Mouse (Mus musculus) heart, embryonic 13.5 days (tissue): ENCODE results near the gene Morc2a. TPM values are rescaled to one million over a fixed set of nuclear protein-coding genes. Genes with fewer than 3 reads are reported as not detected.
A peak's percentile ranks its signal among the peaks of the same experiment; 100 is the strongest.
"Not testable (repeated sequence)": the region's sequence is repeated elsewhere in the genome, so short reads cannot be mapped to it uniquely, and the experiment has no call there.

ENCODE experiments used
- ATAC-seq: fragments of 200-750 bp; cut with Nextera tagmentation; 2 replicates; pipeline ENCODE4 v1.8.0; 2017; ENCODE audit warnings: moderate TSS enrichment; ENCODE audit not compliant: insufficient number of reproducible peaks, low FRiP score, low TSS enrichment; ENCODE audit errors: extremely low read depth
- H3K27ac ChIP-seq: fragments of 300-500 bp; sonication (generic); replicated peaks from 2 replicates; pipeline ENCODE4 v1.5.1; 2015; ENCODE audit warnings: moderate library complexity, mild to moderate bottlenecking, inconsistent platforms
- H3K27me3 ChIP-seq: fragments of 300-500 bp; sonication (generic); replicated peaks from 2 replicates; pipeline ENCODE4 v1.6.1; 2015; ENCODE audit warnings: mild to moderate bottlenecking, inconsistent platforms
- H3K36me3 ChIP-seq: fragments of 300-500 bp; sonication (generic); 2 replicates; pipeline ENCODE4 v1.6.1; 2015; ENCODE audit warnings: mild to moderate bottlenecking, inconsistent platforms
- H3K4me1 ChIP-seq: fragments of 300-500 bp; sonication (generic); 2 replicates; pipeline ENCODE4 v1.6.1; 2015; ENCODE audit warnings: inconsistent platforms
- H3K4me2 ChIP-seq: fragments of 300-500 bp; sonication (generic); 2 replicates; pipeline ENCODE4 v1.6.1; 2015; ENCODE audit warnings: inconsistent platforms, mild to moderate bottlenecking, moderate library complexity
- H3K4me3 ChIP-seq: fragments of 300-500 bp; sonication (generic); 2 replicates; pipeline ENCODE4 v1.5.1; 2015; ENCODE audit warnings: moderate library complexity, mild to moderate bottlenecking, inconsistent platforms
- H3K9ac ChIP-seq: fragments of 300-500 bp; sonication (generic); 2 replicates; pipeline ENCODE4 v1.6.1; 2015; ENCODE audit warnings: inconsistent platforms, mild to moderate bottlenecking, moderate library complexity
- H3K9me3 ChIP-seq: fragments of 300-500 bp; sonication (generic); 2 replicates; pipeline ENCODE4 v1.6.1; 2016; ENCODE audit warnings: inconsistent platforms
- WGBS: fragments of 180-500 bp; shearing (Covaris S2); methylation state at CpG from one replicate; pipeline ENCODE4 v1.1.7; 2015; ENCODE audit warnings: mixed read lengths; 5-methylcytosine and 5-hydroxymethylcytosine counted together
- polyA plus RNA-seq: library from polyadenylated mRNA; unstranded; fragments of >200 nt; fragmentation: Nextera tagmentation; extraction: Ambion mirVana; gene quantifications from 2 replicates; pipeline ENCODE4 v1.2.1, GENCODE M21; 2015

The Morc2a gene
- 18.0 and 20.4 TPM in 2 replicates for polyA plus RNA-seq

- Histone ChIP-seq H3K4me1 (peaks cover 40% of the 10 kb centered on the region), H3K9me3 (no peaks in the 10 kb centered on the region), H3K4me3 (peak within 1 kb of the TSS; percentile 98), H3K27me3 (no peaks in the 10 kb centered on the region), H3K27ac (peak within 1 kb of the TSS; percentile 92), H3K4me2 (peak within 1 kb of the TSS; percentile 80), H3K36me3 (peaks cover 42% of the 10 kb centered on the region), H3K9ac (peak within 1 kb of the TSS; percentile 99)
- WGBS: under 1% methylated on average over 81 of the region's 81 CpGs
- peak; percentile 98 for ATAC-seq
Measured at GRCm38 (mm10) chr11:3648964-3649841, at the start of gene Morc2a. Gene Morc2a, plus strand, starts transcription at chr11:3649191.

DNA sequence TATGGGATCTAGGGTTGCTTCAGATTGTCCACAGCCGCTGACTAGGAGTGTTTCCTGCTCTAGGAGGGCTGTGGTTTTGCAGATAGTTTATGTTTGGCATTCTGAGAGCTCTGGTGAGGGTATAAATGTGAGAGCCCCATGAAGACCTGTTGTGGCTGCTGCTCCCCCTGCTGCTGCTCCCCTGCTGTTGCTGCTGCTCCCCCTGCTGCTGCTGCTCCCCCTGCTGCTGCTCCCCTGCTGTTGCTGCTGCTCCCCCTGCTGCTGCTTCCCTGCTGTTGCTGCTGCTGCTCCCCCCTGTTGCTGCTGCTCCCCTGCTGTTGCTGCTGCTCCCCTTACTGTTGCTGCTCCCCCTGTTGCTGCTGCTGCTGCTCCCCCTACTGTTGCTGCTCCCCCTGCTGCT, 47.0 kb upstream of the Morc2a start:
- not testable (repeated sequence) for H3K9ac ChIP-seq, ATAC-seq, H3K4me2 ChIP-seq, H3K4me3 ChIP-seq, H3K27me3 ChIP-seq, H3K4me1 ChIP-seq, H3K9me3 ChIP-seq, H3K27ac ChIP-seq, H3K36me3 ChIP-seq
- 41% methylated on average over 1 of the region's 1 CpGs for WGBS

DNA sequence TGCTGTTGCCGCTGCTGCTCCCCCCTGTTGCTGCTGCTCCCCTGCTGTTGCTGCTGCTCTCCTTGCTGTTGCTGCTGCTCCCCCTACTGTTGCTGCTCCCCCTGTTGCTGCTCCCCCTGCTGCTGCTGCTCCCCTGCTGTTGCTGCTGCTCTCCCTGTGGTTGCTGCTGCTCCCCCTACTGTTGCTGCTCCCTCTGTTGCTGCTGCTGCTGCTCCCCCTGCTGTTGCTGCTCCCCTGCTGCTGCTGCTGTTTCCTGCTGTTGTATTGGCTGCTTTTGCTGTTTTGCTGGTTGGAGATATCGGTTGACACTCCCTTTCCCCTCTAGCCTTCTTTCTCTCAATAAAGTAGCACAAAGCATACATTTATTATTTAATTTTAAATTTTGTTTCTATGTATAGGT, 46.3 kb upstream of the Morc2a start:
- not testable (repeated sequence) for H3K27me3 ChIP-seq, H3K9ac ChIP-seq, H3K4me2 ChIP-seq, H3K36me3 ChIP-seq, H3K4me3 ChIP-seq, ATAC-seq, H3K27ac ChIP-seq, H3K4me1 ChIP-seq, H3K9me3 ChIP-seq
- 46% methylated on average over 2 of the region's 2 CpGs for WGBS

- Histone ChIP-seq H3K4me3 (no peak overlapping the region), H3K9ac (no peak overlapping the region), H3K9me3 (no peaks in the 10 kb centered on the region), H3K27me3 (no peaks in the 10 kb centered on the region), H3K36me3 (no peaks in the 10 kb centered on the region), H3K4me2 (no peak overlapping the region), H3K27ac (no peak overlapping the region), H3K4me1 (no peaks in the 10 kb centered on the region)
- WGBS: 88% methylated on average over 5 of the region's 5 CpGs
- no peak for ATAC-seq
Measured at GRCm38 (mm10) chr11:3606456-3606855, 42.5 kb upstream of the Morc2a start.

DNA sequence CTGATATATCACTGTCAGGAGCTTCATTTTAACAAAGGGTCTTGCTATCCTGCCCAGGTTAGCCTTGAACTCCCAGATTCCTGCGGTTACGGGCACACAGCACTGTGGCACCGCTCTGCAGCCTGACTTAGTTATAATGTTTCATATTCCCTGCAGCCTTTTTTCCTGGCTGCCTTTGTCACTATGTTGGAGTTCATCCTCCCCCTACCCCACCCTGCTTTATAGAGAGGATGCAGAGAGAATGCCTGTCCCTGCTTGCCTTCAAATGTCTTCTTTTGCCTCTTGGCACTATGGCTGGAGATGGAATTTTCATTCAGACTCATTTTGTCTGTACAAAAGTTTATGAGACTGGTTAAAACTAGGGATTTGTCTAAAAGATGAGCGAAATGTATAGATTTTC, 33.4 kb upstream of the Morc2a start:
- no peaks in the 10 kb centered on the region for H3K27me3 ChIP-seq
- H3K4me2 ChIP-seq: no peak overlapping the region
- no peaks in the 10 kb centered on the region for H3K9me3 ChIP-seq
- H3K4me1 ChIP-seq: no peaks in the 10 kb centered on the region; the same call in 1 of the 2 replicates
- ATAC-seq: no peak
- no peak overlapping the region for H3K9ac ChIP-seq
- H3K36me3 ChIP-seq: no peaks in the 10 kb centered on the region
- WGBS: 89% methylated on average over 4 of the region's 4 CpGs
- H3K4me3 ChIP-seq: no peak overlapping the region
- no peak overlapping the region for H3K27ac ChIP-seq

DNA sequence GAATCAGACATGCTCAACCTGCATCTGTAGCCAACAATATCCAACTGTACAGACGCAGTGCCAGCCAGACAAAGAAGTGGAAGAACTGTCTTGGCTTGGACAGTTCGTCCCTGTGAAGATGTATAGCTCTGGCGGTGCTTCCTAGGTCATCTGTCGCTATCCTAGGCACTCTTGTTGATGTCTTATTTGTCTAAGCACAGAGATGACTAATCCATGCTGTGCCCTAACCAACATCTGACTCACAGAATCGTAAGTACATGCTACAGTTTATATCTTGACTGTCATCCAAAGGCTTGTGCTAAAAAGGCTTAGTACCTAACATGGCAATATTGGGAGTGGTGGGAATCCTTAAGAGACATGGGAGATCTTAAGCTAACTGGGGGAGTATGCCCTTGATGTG, 26.2 kb upstream of the Morc2a start:
- H3K9me3 ChIP-seq: 0 out of 2 replicates have a peak, but pooled peaks cover 7% of the 10 kb centered on the region
- no peak overlapping the region for H3K9ac ChIP-seq
- H3K4me2 ChIP-seq: no peak overlapping the region
- H3K4me3 ChIP-seq: no peak overlapping the region
- no peaks in the 10 kb centered on the region for H3K27me3 ChIP-seq
- no peak overlapping the region for H3K27ac ChIP-seq
- H3K36me3 ChIP-seq: no peaks in the 10 kb centered on the region
- WGBS: 74% methylated on average over 5 of the region's 5 CpGs
- H3K4me1 ChIP-seq: no peaks in the 10 kb centered on the region
- no peak for ATAC-seq

GRCm38 (mm10) chr11:3624391-3625027, 24.5 kb upstream of the Morc2a start:
- Histone ChIP-seq H3K4me2 (no peak overlapping the region), H3K36me3 (no peaks in the 10 kb centered on the region), H3K27me3 (peaks cover 9% of the 10 kb centered on the region), H3K9ac (no peak overlapping the region), H3K9me3 (0 out of 2 replicates have a peak, but pooled peaks cover 7% of the 10 kb centered on the region), H3K4me1 (peaks cover 9% of the 10 kb centered on the region), H3K4me3 (no peak overlapping the region), H3K27ac (no peak overlapping the region)
- 72% methylated on average over 4 of the region's 4 CpGs for WGBS
- no peak for ATAC-seq

- H3K27me3 ChIP-seq: peaks cover 16% of the 10 kb centered on the region
- H3K4me3 ChIP-seq: peak overlapping the region; percentile 59
- no peaks in the 10 kb centered on the region for H3K36me3 ChIP-seq
- H3K4me1 ChIP-seq: peaks cover 9% of the 10 kb centered on the region
- WGBS: 1% methylated on average over 32 of the region's 32 CpGs
- peak overlapping the region; percentile 94 for H3K4me2 ChIP-seq
- H3K27ac ChIP-seq: no peak overlapping the region
- H3K9me3 ChIP-seq: 0 out of 2 replicates have a peak, but pooled peaks cover 7% of the 10 kb centered on the region
- H3K9ac ChIP-seq: peak overlapping the region; percentile 76
- ATAC-seq: no peak
Measured at GRCm38 (mm10) chr11:3628999-3629491, 19.9 kb upstream of the Morc2a start.

DNA sequence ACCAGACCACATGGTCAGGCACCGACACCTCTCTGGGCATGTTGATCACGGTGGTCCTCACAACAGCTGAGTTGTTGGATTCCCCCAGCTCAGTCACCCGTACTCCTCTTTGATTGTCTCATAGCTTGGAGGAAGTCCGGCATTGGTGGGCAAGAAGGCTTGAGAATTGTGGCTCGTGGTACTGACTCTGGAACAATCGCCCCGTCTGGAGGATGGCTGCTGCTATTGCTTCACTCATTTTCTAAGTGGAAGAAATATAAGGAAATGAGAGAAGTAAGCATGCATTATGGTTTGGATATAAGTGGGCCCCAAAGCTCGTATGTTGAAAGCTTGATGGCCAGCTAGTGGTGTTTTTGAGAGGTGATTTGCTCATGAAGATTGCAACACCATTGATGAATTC, 15.7 kb upstream of the Morc2a start:
- H3K4me2 ChIP-seq, H3K36me3 ChIP-seq, H3K9me3 ChIP-seq, ATAC-seq, H3K4me3 ChIP-seq, H3K27ac ChIP-seq, H3K9ac ChIP-seq, H3K4me1 ChIP-seq: not testable (repeated sequence)
- 77% methylated on average over 8 of the region's 8 CpGs for WGBS
- peaks cover 13% of the 10 kb centered on the region for H3K27me3 ChIP-seq

DNA sequence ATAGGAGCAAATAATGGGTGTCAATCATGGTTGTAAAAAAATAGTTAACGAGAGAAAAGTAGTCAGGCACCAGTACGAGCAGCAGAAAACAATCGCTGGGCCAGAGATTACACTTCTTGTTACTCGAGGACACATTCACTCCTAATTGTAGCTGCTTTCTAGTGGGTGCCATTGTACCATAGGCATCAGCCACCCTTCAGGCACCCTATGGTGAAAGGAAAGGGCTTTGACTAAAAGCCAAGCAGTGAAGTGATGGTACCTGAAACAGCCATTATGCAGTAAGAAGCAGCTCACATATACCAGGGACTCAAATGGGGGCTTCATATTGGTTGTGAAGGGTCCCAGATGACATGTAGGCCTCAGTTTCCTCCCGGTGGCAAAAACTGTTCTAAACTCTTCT, 1.3 kb upstream of the Morc2a start:
- H3K36me3 ChIP-seq: peaks cover 49% of the 10 kb centered on the region
- 76% methylated on average over 5 of the region's 5 CpGs for WGBS

GRCm38 (mm10) chr11:3648305-3648963, 557 bp upstream of the Morc2a start:
- no peaks in the 10 kb centered on the region for H3K9me3 ChIP-seq
- H3K27me3 ChIP-seq: no peaks in the 10 kb centered on the region
- peak overlapping the region; percentile 92 for H3K27ac ChIP-seq
- peak overlapping the region; percentile 99 for H3K9ac ChIP-seq
- peak overlapping the region; percentile 98 for H3K4me3 ChIP-seq
- peak overlapping the region; percentile 80 for H3K4me2 ChIP-seq
- H3K36me3 ChIP-seq: peaks cover 43% of the 10 kb centered on the region
- peaks cover 40% of the 10 kb centered on the region for H3K4me1 ChIP-seq
- WGBS: under 1% methylated on average over 44 of the region's 62 CpGs
- ATAC-seq: no peak; the same call in 1 of the 2 replicates

More for the DNA sequence above, 1.3 kb upstream of the Morc2a start:
- H3K4me2 ChIP-seq: peak overlapping the region; percentile 80
- H3K9ac ChIP-seq: peak overlapping the region; percentile 99
- peaks cover 40% of the 10 kb centered on the region for H3K4me1 ChIP-seq
- no peaks in the 10 kb centered on the region for H3K27me3 ChIP-seq
- H3K4me3 ChIP-seq: peak overlapping the region; percentile 98
- H3K27ac ChIP-seq: peak overlapping the region; percentile 92; the same call in 1 of the 2 replicates
- H3K9me3 ChIP-seq: no peaks in the 10 kb centered on the region
- ATAC-seq: no peak
